Mouse (Mus musculus) intestine, embryonic 14.5 days (tissue): ENCODE results near the gene Stx5a. TPM values are rescaled to one million over a fixed set of nuclear protein-coding genes. Genes with fewer than 3 reads are reported as not detected.
"Not testable (repeated sequence)": the region's sequence is repeated elsewhere in the genome, so short reads cannot be mapped to it uniquely, and the experiment has no call there.

Experiments used
- ATAC-seq: fragments of 200-750 bp; cut with Nextera tagmentation; replicated peaks from 2 replicates; pipeline ENCODE4 v1.8.0; 2017; ENCODE audit warnings: low read depth, moderate number of reproducible peaks, moderate TSS enrichment, moderate library complexity; ENCODE audit not compliant: low FRiP score, low TSS enrichment
- DNase-seq: peaks from one replicate; pipeline ENCODE4 v3.0.0-alpha.2; 2018; ENCODE audit warnings: low spot score
- H3K27ac ChIP-seq: fragments of 300-500 bp; sonication (generic); 2 replicates; pipeline ENCODE4 v1.5.1; 2014; ENCODE audit warnings: low read depth, mild to moderate bottlenecking, control low read depth
- H3K27me3 ChIP-seq: fragments of 300-500 bp; sonication (generic); replicated peaks from 2 replicates; pipeline ENCODE4 v1.6.1; 2014; ENCODE audit warnings: low read length, control low read depth; ENCODE audit not compliant: control insufficient read depth, insufficient read depth
- H3K36me3 ChIP-seq: fragments of 300-500 bp; sonication (generic); 2 replicates; pipeline ENCODE4 v1.6.1; 2014; ENCODE audit warnings: low read length, control low read depth; ENCODE audit not compliant: control insufficient read depth, insufficient read depth
- H3K4me1 ChIP-seq: fragments of 300-500 bp; sonication (generic); replicated peaks from 2 replicates; pipeline ENCODE4 v1.6.1; 2014; ENCODE audit warnings: low read length, control low read depth, mixed read lengths; ENCODE audit not compliant: control insufficient read depth, insufficient read depth
- H3K4me2 ChIP-seq: fragments of 300-500 bp; sonication (generic); 2 replicates; pipeline ENCODE4 v1.6.1; 2014; ENCODE audit warnings: low read length
- H3K4me3 ChIP-seq: fragments of 300-500 bp; sonication (generic); 2 replicates; pipeline ENCODE4 v1.5.1; 2014; ENCODE audit warnings: low read depth, low read length, control low read depth, mixed read lengths
- H3K9ac ChIP-seq: fragments of 300-500 bp; sonication (generic); 2 replicates; pipeline ENCODE4 v1.6.1; 2014; ENCODE audit warnings: mild to moderate bottlenecking, low read length
- H3K9me3 ChIP-seq: fragments of 300-500 bp; sonication (generic); 2 replicates; pipeline ENCODE4 v1.6.1; 2016; ENCODE audit warnings: low read length, control low read depth; ENCODE audit not compliant: control insufficient read depth
- WGBS: fragments of 180-500 bp; shearing (Covaris S2); extraction: QIAGEN DNeasy Blood & Tissue Kit; methylation state at CpG from one replicate; pipeline ENCODE4 v1.1.7; 2014; 5-methylcytosine and 5-hydroxymethylcytosine counted together
- polyA plus RNA-seq: library from polyadenylated mRNA; unstranded; fragments of >200 nt; fragmentation: Nextera tagmentation; extraction: Ambion mirVana; gene quantifications from 2 replicates; pipeline ENCODE4 v1.2.1, GENCODE M21; 2014

The Stx5a gene
- polyA plus RNA-seq, 1 experiment from 2014 or later = 114 TPM

GRCm38 (mm10) chr19:8728335-8729099 is 12.7 kb upstream of the Stx5a start:
- H3K4me3 ChIP-seq, H3K27ac ChIP-seq, H3K4me2 ChIP-seq, ATAC-seq, H3K9me3 ChIP-seq, H3K9ac ChIP-seq, H3K27me3 ChIP-seq, DNase-seq: not testable (repeated sequence)
- 35% methylated on average over 3 of the region's 3 CpGs for WGBS
- Histone ChIP-seq H3K4me1 (peaks cover 17% of the 10 kb centered on the region), H3K36me3 (peaks cover 29% of the 10 kb centered on the region)

GRCm38 (mm10) chr19:8734334-8734733 is 6.9 kb upstream of the Stx5a start:
- Histone ChIP-seq H3K9me3 (no peaks in the 10 kb centered on the region), H3K4me3 (no peak overlapping the region), H3K36me3 (peaks cover 17% of the 10 kb centered on the region), H3K4me2 (no peak overlapping the region), H3K4me1 (peaks cover 11% of the 10 kb centered on the region), H3K27me3 (no peaks in the 10 kb centered on the region), H3K9ac (no peak overlapping the region), H3K27ac (no peak overlapping the region)
- 81% methylated on average over 3 of the region's 3 CpGs for WGBS
- ATAC-seq (no peak), DNase-seq (no peak)

GRCm38 (mm10) chr19:8735389-8736159 is 5.6 kb upstream of the Stx5a start, which contains the start of gene Wdr74:
TSS of gene Wdr74 (plus strand) at chr19:8735827.
- ATAC-seq (peak; percentile 89), DNase-seq (peak; percentile 97)
- H3K4me2 ChIP-seq = peak within 1 kb of the TSS; percentile 90
- H3K4me1 ChIP-seq = peaks cover 14% of the 10 kb centered on the region
- H3K27ac ChIP-seq = peak within 1 kb of the TSS; percentile 51; the same call in 1 of the 2 replicates
- WGBS = under 1% methylated on average over 32 of the region's 32 CpGs
- peaks cover 30% of the 10 kb centered on the region for H3K36me3 ChIP-seq
- no peaks in the 10 kb centered on the region for H3K9me3 ChIP-seq
- peak within 1 kb of the TSS; percentile 78 for H3K9ac ChIP-seq
- H3K27me3 ChIP-seq = no peaks in the 10 kb centered on the region
- peak within 1 kb of the TSS; percentile 97 for H3K4me3 ChIP-seq

GRCm38 (mm10) chr19:8736160-8736467 is 5.1 kb upstream of the Stx5a start:
- ATAC-seq = no peak; the same call in 1 of the 2 replicates
- peak overlapping the region; percentile 97 for H3K4me3 ChIP-seq
- peak overlapping the region; percentile 90 for H3K4me2 ChIP-seq
- H3K36me3 ChIP-seq = peaks cover 30% of the 10 kb centered on the region
- no peaks in the 10 kb centered on the region for H3K9me3 ChIP-seq
- H3K9ac ChIP-seq = peak overlapping the region; percentile 78
- H3K27ac ChIP-seq = peak overlapping the region; percentile 51; the same call in 1 of the 2 replicates
- H3K4me1 ChIP-seq = peaks cover 16% of the 10 kb centered on the region
- 2% methylated on average over 11 of the region's 11 CpGs for whole genome bisulfite sequencing
- no peaks in the 10 kb centered on the region for H3K27me3 ChIP-seq
- DNase-seq = no peak

- Histone ChIP-seq H3K9me3 (no peaks in the 10 kb centered on the region), H3K9ac (no peak overlapping the region), H3K36me3 (peaks cover 42% of the 10 kb centered on the region)
These were observed 2.3 kb upstream of the Stx5a start for GRCm38 (mm10) chr19:8738911-8739310.

GRCm38 (mm10) chr19:8739646-8740045 is 1.6 kb upstream of the Stx5a start:
- Histone ChIP-seq H3K4me1 (peaks cover 24% of the 10 kb centered on the region), H3K9ac (no peak overlapping the region), H3K9me3 (no peaks in the 10 kb centered on the region), H3K27me3 (no peaks in the 10 kb centered on the region), H3K36me3 (peaks cover 49% of the 10 kb centered on the region), H3K27ac (no peak overlapping the region), H3K4me2 (no peak overlapping the region), H3K4me3 (no peak overlapping the region)
- 93% methylated on average over 6 of the region's 6 CpGs for WGBS
- DNase-seq (no peak), ATAC-seq (no peak)

More at GRCm38 (mm10) chr19:8738911-8739310, 2.3 kb upstream of the Stx5a start:
- no peak for DNase-seq
- no peaks in the 10 kb centered on the region for H3K27me3 ChIP-seq
- no peak overlapping the region for H3K27ac ChIP-seq
- 88% methylated on average over 7 of the region's 7 CpGs for WGBS
- peaks cover 24% of the 10 kb centered on the region for H3K4me1 ChIP-seq
- H3K4me3 ChIP-seq = no peak overlapping the region
- ATAC-seq = no peak
- H3K4me2 ChIP-seq = no peak overlapping the region

GRCm38 (mm10) chr19:8740603-8741002 is 610 bp upstream of the Stx5a start, which contains the start of gene 1700092M07Rik:
TSS of gene 1700092M07Rik (plus strand) at chr19:8740718.
- Histone ChIP-seq H3K4me2 (peak within 1 kb of the TSS; percentile 38), H3K9me3 (no peaks in the 10 kb centered on the region), H3K27ac (peak within 1 kb of the TSS; percentile 98), H3K36me3 (peaks cover 59% of the 10 kb centered on the region), H3K4me1 (peaks cover 20% of the 10 kb centered on the region), H3K4me3 (peak within 1 kb of the TSS; percentile 94), H3K27me3 (no peaks in the 10 kb centered on the region), H3K9ac (peak within 1 kb of the TSS; percentile 95)
- no peak for DNase-seq
- no peak for ATAC-seq
- WGBS = 62% methylated on average over 14 of the region's 14 CpGs

- Histone ChIP-seq H3K9ac (peak overlapping the region; percentile 95), H3K9me3 (no peaks in the 10 kb centered on the region), H3K4me2 (peak overlapping the region; percentile 99), H3K4me3 (peak overlapping the region; percentile 94), H3K4me1 (peaks cover 13% of the 10 kb centered on the region), H3K27ac (peak overlapping the region; percentile 98), H3K27me3 (no peaks in the 10 kb centered on the region), H3K36me3 (peaks cover 75% of the 10 kb centered on the region)
- DNase-seq (no peak), ATAC-seq (no peak)
- WGBS = 17% methylated on average over 14 of the region's 14 CpGs
These were observed 963 bp downstream of the Stx5a start for GRCm38 (mm10) chr19:8742176-8742575.
